Mouse (Mus musculus) C3H10T1/2 (cell line): ENCODE measurements around the gene 4933412E24Rik. TPM values are rescaled to one million over a fixed set of nuclear protein-coding genes. Genes with fewer than 3 reads are reported as not detected.

Experiments
- polyA plus RNA-seq, 2 experiments: library from polyadenylated mRNA; unstranded; fragments of >200 nt; fragmentation: generic; extraction: Trizol; gene quantifications; one replicate each; pipeline ENCODE4 v1.2.1; 2012; ENCODE audit warnings: missing spikeins in 2 of 2

Gene 4933412E24Rik
- not detected for polyA plus RNA-seq

DNA sequence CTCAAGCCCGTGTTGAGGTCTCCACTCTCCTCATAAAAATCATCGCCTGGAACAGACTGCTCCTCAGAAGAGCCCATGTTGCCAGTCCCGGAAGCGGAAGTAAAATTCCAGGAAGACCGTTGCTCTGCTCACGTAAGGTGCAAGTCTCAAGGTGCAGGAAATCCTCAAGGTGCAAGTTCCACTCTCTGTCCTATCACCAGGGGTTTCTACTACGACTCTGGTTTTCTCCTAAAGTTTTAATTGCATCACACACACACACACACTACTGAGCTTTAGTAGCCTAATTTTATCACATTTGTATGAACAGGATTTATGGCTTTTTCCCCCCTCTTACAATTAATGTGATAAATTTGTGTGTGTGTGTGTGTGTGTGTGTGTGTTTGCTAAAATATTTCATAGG lies at the start of gene 4933412E24Rik:
TSS of gene 4933412E24Rik (minus strand) at position 101 of the 400 bp plus-strand sequence.

